Mouse (Mus musculus) heart, adult 2 months (tissue): Measurements from ENCODE around the gene Il22ra1.

Source experiments
- CTCF ChIP-seq: fragments of 200-600 bp; IDR thresholded peaks from 2 replicates; pipeline ENCODE4 v1.8.1; 2022; ENCODE audit warnings: antibody characterized with exemption, mild to moderate bottlenecking, moderate library complexity
- POLR2A ChIP-seq: fragments of 200-500 bp; IDR thresholded peaks from 2 replicates; pipeline ENCODE4 v1.6.1; 2011; ENCODE audit warnings: mild to moderate bottlenecking, low read depth, low read length, control low read depth; ENCODE audit not compliant: insufficient read depth

DNA sequence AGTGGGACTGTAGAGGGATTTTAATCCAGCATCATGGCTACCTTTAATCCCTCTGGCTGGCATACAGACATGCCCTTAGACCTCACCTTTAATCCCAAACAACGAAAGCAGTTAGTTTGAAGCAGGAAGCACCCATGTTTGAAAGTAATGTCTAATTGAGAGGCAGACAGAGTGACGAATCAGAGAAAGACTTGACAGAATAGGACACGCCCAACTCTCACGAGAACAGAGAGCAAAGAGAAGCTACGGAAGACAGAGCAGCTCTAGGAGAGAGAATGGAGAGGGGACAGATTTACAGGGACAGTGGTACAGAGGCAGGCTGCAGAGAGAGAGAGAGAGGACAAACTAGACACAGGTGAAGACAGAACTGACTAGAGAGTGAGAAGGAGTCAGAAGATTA lies 46.2 kb upstream of the Il22ra1 start:
- TF ChIP-seq POLR2A (no peak), CTCF (no peak)
